Mouse (Mus musculus) CD4-positive helper T cell, adult 2 months (primary cell): Measurements from ENCODE around the gene Plod1.
A peak's percentile ranks its signal among the peaks of the same experiment; 100 is the strongest.
"Not testable (repeated sequence)": the region's sequence is repeated elsewhere in the genome, so short reads cannot be mapped to it uniquely, and the experiment has no call there.

ENCODE experiments used
- DNase-seq: peaks from one replicate; pipeline ENCODE4 v3.0.0-alpha.2; 2012; ENCODE audit warnings: low read depth, missing footprints, low spot score

The Plod1 gene

GRCm38 (mm10) chr4:147896411-147896810 is 40.2 kb downstream of the Plod1 start:
- DNase-seq, result no peak

DNA sequence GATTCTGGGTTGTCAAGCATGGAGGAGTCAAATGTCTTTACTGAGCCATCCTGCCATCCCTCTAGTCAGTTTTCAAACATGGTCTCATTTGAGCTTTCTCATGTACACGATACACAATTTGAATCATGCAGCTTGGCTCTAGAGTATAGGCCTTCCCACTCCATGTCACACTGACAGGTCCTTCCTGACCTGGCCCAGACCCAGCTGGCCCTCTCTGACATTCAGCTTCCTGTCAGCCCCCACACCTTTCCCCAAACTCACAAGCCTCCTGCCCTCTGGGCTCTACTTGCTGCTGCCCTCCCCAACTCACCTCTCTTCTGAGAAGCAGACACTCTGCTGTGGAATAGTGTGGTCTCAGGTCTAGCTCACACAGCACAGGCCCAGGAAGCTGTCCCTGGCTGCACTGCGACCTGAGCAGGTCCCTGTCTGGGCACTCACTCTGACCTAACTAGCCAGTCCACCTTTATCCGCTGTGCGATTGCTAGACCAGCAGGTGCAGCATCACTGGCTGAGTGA is 40.7 kb downstream of the Plod1 start:
- DNase-seq, result no peak

GRCm38 (mm10) chr4:147890341-147890740 is 46.2 kb downstream of the Plod1 start:
- no peak for DNase-seq

- no peak for DNase-seq
Measured at GRCm38 (mm10) chr4:147888237-147888636, 48.3 kb downstream of the Plod1 start.

GRCm38 (mm10) chr4:147887277-147887676 is 49.3 kb downstream of the Plod1 start:
- no peak for DNase-seq

DNA sequence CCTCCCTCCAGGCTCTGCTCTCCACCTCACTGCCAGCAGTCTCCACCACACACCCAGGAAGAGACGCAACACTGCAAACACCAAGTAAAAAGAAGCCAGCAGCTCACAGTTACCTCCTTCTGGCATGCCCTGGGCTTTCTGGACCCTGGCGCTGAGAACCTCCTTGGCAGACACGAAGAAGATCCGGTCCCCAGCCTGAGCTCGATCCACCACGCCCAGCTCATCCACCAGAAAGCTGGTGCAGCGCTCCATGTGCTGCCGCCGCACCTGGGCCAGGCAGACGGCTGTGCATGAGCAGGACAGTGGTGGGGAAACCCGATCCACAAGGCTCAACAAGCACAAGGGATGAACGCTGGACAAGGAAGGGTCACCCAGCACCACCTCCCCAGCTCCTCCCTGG is 50.4 kb downstream of the Plod1 start:
- DNase-seq, result no peak

- no peak for DNase-seq
Measured at GRCm38 (mm10) chr4:147884138-147884537, 52.4 kb downstream of the Plod1 start.

DNA sequence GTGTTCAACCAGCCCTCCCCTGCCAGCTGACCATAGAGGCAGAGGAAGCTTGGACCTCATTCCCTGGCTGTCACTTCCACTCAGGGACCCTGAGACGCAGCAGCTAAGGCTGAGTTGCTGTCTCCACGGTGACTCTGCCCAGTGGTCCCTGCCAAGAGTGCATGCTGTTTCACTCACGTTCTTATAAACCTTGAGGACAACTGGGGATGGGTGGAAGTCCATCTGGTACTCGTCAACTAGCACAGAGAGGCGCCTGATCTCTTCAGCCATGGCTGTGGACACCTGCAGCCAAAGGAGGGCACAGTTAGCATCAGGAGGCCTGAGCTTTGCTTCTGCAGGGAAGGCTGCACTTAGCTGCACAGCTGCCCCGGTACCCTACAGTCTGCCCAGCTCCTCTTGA is 53.5 kb downstream of the Plod1 start:
- DNase-seq, result no peak

- no peak for DNase-seq
Measured at GRCm38 (mm10) chr4:147881792-147882191, 54.8 kb downstream of the Plod1 start.

DNA sequence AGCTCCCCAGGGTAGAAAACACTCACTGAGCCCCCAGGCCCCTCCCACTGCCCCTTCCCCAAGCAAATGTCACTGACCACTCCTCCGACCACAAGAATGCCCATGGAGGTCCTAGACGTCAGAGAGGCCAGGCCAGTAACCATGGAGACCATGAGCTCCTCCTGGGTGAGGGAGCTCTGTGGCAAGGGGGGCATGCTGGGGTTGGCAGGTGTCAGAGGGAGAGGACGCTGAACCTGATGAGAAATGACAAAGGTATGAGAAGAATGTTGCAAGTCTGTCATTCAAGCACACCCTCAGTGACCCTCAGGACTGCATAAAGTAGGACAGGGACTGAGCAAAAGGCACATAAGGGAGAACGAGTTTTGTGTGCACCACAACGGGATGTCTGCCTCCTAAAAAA is 56.7 kb downstream of the Plod1 start:
- DNase-seq, result no peak

GRCm38 (mm10) chr4:147879456-147879855 is 57.1 kb downstream of the Plod1 start:
- DNase-seq, result no peak

- DNase-seq, result no peak
Measured at GRCm38 (mm10) chr4:147878537-147878936, 58.0 kb downstream of the Plod1 start.

DNA sequence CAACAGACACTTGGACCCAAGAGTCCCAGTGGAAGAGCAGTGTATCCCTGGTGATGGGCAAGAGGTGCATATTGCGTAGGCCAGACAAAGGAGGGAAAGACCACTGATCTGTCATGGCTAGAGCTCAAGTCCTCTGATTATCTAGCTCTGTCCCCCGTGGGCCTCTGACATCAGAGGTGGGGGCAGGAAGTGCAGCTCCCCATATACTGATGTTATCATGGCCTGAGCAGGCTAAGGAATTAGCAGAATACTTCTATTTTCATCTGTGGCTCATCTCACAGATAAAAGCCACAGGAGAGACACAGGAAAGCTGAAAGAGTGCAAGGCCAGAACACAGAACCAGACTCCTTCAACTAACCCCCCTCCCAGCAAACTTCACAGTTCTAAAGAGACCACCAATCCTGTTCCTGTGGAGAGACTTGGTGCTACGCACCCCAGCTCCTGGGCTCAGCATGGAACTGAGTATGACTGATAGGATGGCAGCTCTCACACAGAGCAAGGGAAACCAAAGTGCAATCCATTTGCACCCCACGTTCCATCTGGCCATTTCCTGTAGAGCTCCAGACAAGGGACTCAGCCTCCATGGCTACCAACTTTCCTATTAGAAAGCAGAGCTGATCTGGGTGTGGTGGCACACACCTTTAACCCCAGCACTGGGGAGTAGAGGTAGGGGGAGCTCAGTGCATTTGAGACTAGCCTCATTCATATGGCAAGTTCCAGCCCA is 60.6 kb downstream of the Plod1 start:
- peak; percentile 59 for DNase-seq

DNA sequence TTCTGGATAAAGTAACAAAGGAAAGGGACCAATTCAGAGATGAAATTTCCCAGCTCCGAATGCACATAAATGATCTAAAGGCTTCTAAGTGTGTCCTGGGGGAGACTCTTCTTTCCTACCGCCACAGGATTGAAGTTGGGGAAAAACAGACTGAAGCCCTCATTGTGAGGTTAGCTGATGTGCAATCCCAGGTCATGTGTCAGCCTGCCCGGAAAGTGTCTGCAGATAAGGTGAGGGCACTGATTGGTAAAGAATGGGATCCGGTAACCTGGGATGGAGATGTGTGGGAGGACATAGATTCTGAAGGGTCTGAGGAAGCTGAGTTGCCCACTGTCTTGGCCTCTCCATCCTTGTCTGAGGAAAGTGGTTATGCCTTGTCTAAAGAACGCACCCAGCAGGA is 67.3 kb downstream of the Plod1 start:
- DNase-seq, result no peak

GRCm38 (mm10) chr4:147868450-147869031 is 68.0 kb downstream of the Plod1 start, which contains the start of the genes Miip and Fv1:
Gene Miip (minus strand): TSS chr4:147868816.
Gene Fv1 (plus strand): TSS chr4:147868979.
- peak; percentile 97 for DNase-seq

GRCm38 (mm10) chr4:147867563-147868449 is 68.8 kb downstream of the Plod1 start:
- no peak for DNase-seq

- DNase-seq, result not testable (repeated sequence)
Measured at GRCm38 (mm10) chr4:147866793-147867192, 69.8 kb downstream of the Plod1 start.

GRCm38 (mm10) chr4:147866056-147866455 is 70.5 kb downstream of the Plod1 start:
- DNase-seq, result no peak

GRCm38 (mm10) chr4:147865651-147866050 is 70.9 kb downstream of the Plod1 start:
- DNase-seq, result no peak

- DNase-seq, result no peak
Measured at GRCm38 (mm10) chr4:147862051-147862450, 74.5 kb downstream of the Plod1 start.
